Mouse (Mus musculus) spleen, adult 2 months (tissue): ENCODE results near the gene Mindy1. TPM values are rescaled to one million over a fixed set of nuclear protein-coding genes. Genes with fewer than 3 reads are reported as not detected.

Source experiments
- DNase-seq, 2 experiments: peaks; one replicate each; pipeline versions ENCODE4 v3.0.0 to v3.0.0-alpha.2; 2012 to 2021; ENCODE audit warnings: low spot score in 2 of 2, low read depth in 1 of 2
- H3K27ac ChIP-seq: fragments of 200-500 bp; 2 replicates; pipeline ENCODE4 v1.5.1; 2012; ENCODE audit warnings: low read length, inconsistent platforms; ENCODE audit not compliant: insufficient read depth
- H3K27me3 ChIP-seq: fragments of 200-500 bp; 2 replicates; pipeline ENCODE4 v1.6.1; 2012; ENCODE audit warnings: mild to moderate bottlenecking, moderate library complexity, low read length, inconsistent platforms; ENCODE audit not compliant: control insufficient read depth, insufficient read depth
- H3K36me3 ChIP-seq: fragments of 200-500 bp; 2 replicates; pipeline ENCODE4 v1.6.1; 2012; ENCODE audit warnings: mild to moderate bottlenecking, low read length, inconsistent platforms; ENCODE audit not compliant: control insufficient read depth, insufficient read depth
- H3K4me1 ChIP-seq: fragments of 200-500 bp; 2 replicates; pipeline ENCODE4 v1.6.1; 2011; ENCODE audit warnings: inconsistent platforms; ENCODE audit not compliant: control insufficient read depth, insufficient read depth, insufficient read length
- H3K4me3 ChIP-seq: fragments of 200-500 bp; 2 replicates; pipeline ENCODE4 v1.5.1; 2011; ENCODE audit warnings: mild to moderate bottlenecking, inconsistent platforms; ENCODE audit not compliant: insufficient read depth, insufficient read length; ENCODE audit errors: extremely low read depth
- CTCF ChIP-seq: fragments of 200-500 bp; IDR thresholded peaks from 2 replicates; pipeline ENCODE4 v1.5.1; 2011; ENCODE audit warnings: mild to moderate bottlenecking, inconsistent platforms; ENCODE audit not compliant: insufficient read depth, insufficient read length, insufficient replicate concordance; ENCODE audit errors: extremely low read depth
- POLR2A ChIP-seq: fragments of 200-500 bp; IDR thresholded peaks from 2 replicates; pipeline ENCODE4 v1.6.1; 2011; ENCODE audit warnings: low read depth, low read length, inconsistent platforms
- WGBS: fragments of 180-500 bp; shearing (Covaris S2); methylation state at CpG from one replicate; pipeline ENCODE4 v1.1.7; 2018; 5-methylcytosine and 5-hydroxymethylcytosine counted together
- polyA plus RNA-seq: library from polyadenylated mRNA; depleted of rRNA; stranded (reverse); fragments of >200 nt; gene quantifications from 2 replicates; pipeline ENCODE4 v1.2.3, GENCODE M21; 2012

Mindy1 gene
- polyA plus RNA-seq, 1 experiment = 44.8 TPM

DNA sequence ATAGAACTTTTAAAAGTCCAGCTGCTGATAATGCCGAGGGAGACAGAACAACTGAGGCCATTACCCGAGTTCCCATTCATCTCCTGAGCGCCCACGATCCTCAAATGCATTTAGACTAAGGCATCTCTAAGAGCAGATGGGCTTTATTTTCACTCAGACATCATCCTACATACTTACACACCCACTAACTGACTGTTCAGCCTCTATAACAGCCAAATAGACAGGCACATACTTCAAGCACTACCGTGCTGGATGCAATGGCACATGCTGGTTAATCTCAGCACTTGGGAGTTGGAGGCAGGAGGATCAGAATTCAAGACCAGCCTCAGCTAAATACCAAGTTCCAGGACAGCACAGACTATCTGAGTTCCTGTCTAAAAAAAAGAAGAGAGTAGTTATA is 11.4 kb upstream of the Mindy1 start:
- Histone ChIP-seq H3K36me3 (peaks cover 8% of the 10 kb centered on the region), H3K4me3 (no peak overlapping the region), H3K27ac (no peak overlapping the region), H3K27me3 (no peaks in the 10 kb centered on the region), H3K4me1 (no peaks in the 10 kb centered on the region)
- whole genome bisulfite sequencing = 95% methylated on average over 5 of the region's 5 CpGs
- no peak for TF ChIP-seq POLR2A
- TF ChIP-seq CTCF = no peak
- no peak for DNase-seq

DNA sequence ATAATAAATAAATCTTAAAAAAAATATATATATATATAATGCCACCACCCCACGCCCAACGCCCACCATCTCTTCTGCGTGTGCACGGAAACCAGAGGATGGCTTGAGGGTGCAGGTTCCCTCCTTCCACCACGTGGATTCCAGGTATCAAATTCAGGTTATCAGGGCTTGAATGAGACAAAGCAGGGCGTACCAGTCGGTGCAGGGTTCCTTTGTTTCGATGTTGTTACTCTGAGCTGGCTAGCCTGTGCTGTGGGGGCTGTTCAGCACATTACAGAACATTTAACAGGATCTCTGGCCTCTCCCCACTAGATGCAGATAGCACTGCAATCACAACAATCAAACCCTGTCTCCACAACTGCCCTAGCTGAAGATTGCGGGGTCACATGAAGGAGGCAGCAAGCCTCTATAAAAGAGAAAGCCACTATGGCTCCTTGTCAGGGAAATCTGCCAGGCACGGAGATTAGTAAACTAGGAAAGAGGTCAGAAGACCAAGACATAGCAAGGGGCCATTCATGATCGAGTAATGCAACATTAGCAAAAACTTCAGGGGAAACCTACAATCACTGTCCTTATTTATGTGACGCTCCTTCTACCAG is 10.3 kb upstream of the Mindy1 start:
- Histone ChIP-seq H3K36me3 (peaks cover 6% of the 10 kb centered on the region), H3K4me1 (no peaks in the 10 kb centered on the region), H3K4me3 (no peak overlapping the region), H3K27ac (no peak overlapping the region), H3K27me3 (no peaks in the 10 kb centered on the region)
- 91% methylated on average over 12 of the region's 12 CpGs for WGBS
- no peak for TF ChIP-seq POLR2A
- no peak for TF ChIP-seq CTCF
- no peak for DNase-seq

DNA sequence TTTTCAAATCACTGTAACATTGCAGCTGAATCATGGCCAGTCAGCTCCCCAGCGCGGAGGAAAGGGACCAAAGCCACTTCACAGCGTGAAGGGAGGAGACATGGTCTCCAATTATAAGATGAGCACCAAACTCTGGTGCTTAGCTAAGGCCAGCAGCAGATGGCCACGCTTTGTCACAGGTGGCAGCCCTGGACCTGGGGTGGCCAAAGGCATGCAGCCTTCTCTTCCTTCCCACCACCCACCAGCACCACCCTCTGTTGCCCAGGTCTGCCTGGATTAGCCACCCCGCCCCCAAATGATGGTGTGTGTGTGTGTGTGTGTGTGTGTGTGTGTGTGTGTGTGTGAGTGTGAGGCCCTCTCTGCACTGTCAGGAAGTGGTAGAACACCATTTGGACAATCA is 7.7 kb upstream of the Mindy1 start:
- TF ChIP-seq CTCF (no peak), POLR2A (no peak)
- H3K4me1 ChIP-seq = no peaks in the 10 kb centered on the region
- WGBS = 92% methylated on average over 5 of the region's 5 CpGs
- no peak overlapping the region for H3K4me3 ChIP-seq
- no peaks in the 10 kb centered on the region for H3K27me3 ChIP-seq
- no peak overlapping the region for H3K27ac ChIP-seq
- DNase-seq = no peak
- peaks cover 2% of the 10 kb centered on the region; the same call in 1 of the 2 replicates for H3K36me3 ChIP-seq

DNA sequence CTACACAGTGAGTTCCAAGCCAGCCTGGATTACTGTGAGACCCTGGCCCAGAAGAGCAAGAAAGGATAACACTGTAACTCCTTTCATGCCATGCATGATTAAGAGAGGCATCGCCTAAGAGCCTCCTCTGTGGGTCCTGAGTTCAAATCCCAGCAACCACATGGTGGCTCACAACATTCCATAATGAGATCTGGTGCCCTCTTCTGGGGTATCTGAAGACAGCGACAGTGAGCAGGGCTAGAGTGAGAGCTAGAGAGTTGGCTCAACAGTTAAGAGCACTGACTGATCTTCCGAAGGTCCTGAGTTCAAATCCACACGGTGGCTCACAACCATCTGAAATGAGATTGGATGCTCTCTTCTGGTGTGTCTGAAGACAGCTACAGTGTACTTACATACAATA is 6.7 kb upstream of the Mindy1 start:
- Histone ChIP-seq H3K4me3 (no peak overlapping the region), H3K27ac (no peak overlapping the region), H3K4me1 (no peaks in the 10 kb centered on the region), H3K27me3 (no peaks in the 10 kb centered on the region), H3K36me3 (peaks cover 2% of the 10 kb centered on the region; the same call in 1 of the 2 replicates)
- DNase-seq = no peak
- WGBS = 95% methylated on average over 4 of the region's 4 CpGs
- TF ChIP-seq POLR2A = no peak
- TF ChIP-seq CTCF = no peak

DNA sequence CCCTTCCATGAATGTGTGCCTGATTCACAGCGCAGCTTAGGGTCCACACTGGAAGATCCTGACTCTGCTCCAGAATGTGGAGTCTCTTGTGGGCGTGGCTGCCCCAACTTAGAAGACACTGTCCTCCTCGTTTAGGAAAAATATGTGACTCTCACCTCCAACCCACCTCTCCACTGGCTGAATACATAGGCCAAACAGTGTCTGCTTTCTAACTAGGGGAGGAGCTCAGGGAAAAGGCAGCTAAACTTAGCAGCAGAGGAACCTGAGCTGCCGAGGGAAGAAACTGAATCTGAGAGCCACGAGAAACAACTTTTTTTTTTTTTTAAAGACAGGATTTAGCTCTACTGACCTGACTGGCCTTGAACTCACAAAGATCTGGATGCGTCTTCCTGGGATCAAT is 6.0 kb upstream of the Mindy1 start:
- TF ChIP-seq CTCF = no peak
- TF ChIP-seq POLR2A = no peak
- no peaks in the 10 kb centered on the region for H3K36me3 ChIP-seq
- DNase-seq = no peak
- H3K4me1 ChIP-seq = no peaks in the 10 kb centered on the region
- H3K27me3 ChIP-seq = no peaks in the 10 kb centered on the region
- 59% methylated on average over 6 of the region's 6 CpGs for WGBS
- no peak overlapping the region for H3K27ac ChIP-seq
- H3K4me3 ChIP-seq = no peak overlapping the region

DNA sequence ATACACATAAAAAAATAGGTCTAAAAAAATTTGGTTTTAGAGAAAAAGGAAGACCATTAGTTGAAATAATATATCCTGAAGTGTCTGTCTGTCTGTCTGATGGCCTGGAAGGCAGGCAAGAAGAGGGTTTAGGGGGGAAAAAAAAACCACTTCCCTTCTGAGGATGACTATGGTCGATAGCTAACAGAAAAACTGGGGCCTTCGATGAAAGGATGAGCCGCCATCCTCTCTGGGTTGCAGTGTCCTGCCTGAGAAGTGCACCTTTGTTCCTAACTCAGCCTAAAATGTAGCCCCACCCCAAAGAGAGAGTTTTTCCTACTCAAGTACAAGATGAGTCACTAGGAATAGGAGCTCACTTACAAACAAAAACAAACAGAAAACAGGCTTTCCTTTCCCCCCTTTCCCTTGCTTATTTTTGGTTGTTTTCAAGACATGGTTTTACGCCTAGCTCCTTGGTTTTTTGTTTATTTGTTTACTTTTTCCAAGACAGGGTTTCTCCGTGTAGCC is 4.7 kb upstream of the Mindy1 start:
- DNase-seq = no peak
- 50% methylated on average over 5 of the region's 5 CpGs for WGBS
- Histone ChIP-seq H3K27ac (no peak overlapping the region), H3K36me3 (no peaks in the 10 kb centered on the region), H3K4me1 (no peaks in the 10 kb centered on the region; the same call in 1 of the 2 replicates), H3K4me3 (no peak overlapping the region), H3K27me3 (no peaks in the 10 kb centered on the region)
- TF ChIP-seq CTCF = no peak
- TF ChIP-seq POLR2A = no peak

DNA sequence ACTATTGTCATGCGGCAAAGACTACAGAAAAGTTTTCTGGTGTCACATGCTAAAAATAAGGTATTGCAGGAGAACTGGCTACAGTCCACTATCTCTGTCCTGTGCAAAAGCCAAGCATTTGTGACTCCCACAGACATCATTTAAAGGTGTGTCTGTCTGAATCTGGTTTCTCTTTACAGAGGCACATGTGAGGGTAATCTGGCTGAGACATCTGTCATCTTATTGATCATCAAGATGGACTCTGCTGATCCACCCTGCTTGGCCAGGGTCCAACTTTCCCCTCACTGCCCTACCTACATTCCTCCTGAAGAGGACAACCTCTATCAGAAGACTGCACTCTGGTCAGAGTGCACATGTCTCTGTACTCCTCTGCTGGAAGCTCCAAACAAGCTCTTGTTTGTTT is 4.0 kb upstream of the Mindy1 start:
- H3K4me3 ChIP-seq = no peak overlapping the region
- no peak for TF ChIP-seq CTCF
- TF ChIP-seq POLR2A = no peak
- DNase-seq = no peak
- no peaks in the 10 kb centered on the region for H3K27me3 ChIP-seq
- WGBS = 78% methylated on average over 1 of the region's 1 CpGs
- H3K27ac ChIP-seq = no peak overlapping the region
- H3K36me3 ChIP-seq = no peaks in the 10 kb centered on the region
- H3K4me1 ChIP-seq = no peaks in the 10 kb centered on the region; the same call in 1 of the 2 replicates
